Mouse (Mus musculus) 416B (cell line): Measurements from ENCODE around the gene Zmat5.

Experiments used
- DNase-seq: peaks from one replicate; pipeline ENCODE4 v3.0.0; 2011; ENCODE audit warnings: low read depth

Gene Zmat5

GRCm38 (mm10) chr11:4783116-4783515, 78.6 kb downstream of the Zmat5 start:
- DNase-seq, result peak; percentile 57

GRCm38 (mm10) chr11:4784629-4785142, 80.2 kb downstream of the Zmat5 start:
- DNase-seq, result peak; percentile 87
